Mouse (Mus musculus) stomach, embryonic 14.5 days (tissue): Measurements from ENCODE around the gene H13. TPM values are rescaled to one million over a fixed set of nuclear protein-coding genes. Genes with fewer than 3 reads are reported as not detected.

Experiments
- ATAC-seq: fragments of 200-750 bp; cut with Nextera tagmentation; 2 replicates; pipeline ENCODE4 v1.8.0; 2017; ENCODE audit warnings: low read depth, moderate TSS enrichment; ENCODE audit not compliant: insufficient number of reproducible peaks, insufficient read depth, low FRiP score
- H3K27ac ChIP-seq: fragments of 300-500 bp; sonication (generic); 2 replicates; pipeline ENCODE4 v1.5.1; 2014; ENCODE audit warnings: mild to moderate bottlenecking, low read length, moderate library complexity, mixed read lengths
- H3K27me3 ChIP-seq: fragments of 300-500 bp; sonication (generic); 2 replicates; pipeline ENCODE4 v1.6.1; 2014; ENCODE audit warnings: low read length, control low read depth, mixed read lengths; ENCODE audit not compliant: control insufficient read depth, insufficient read depth
- H3K36me3 ChIP-seq: fragments of 300-500 bp; sonication (generic); 2 replicates; pipeline ENCODE4 v1.6.1; 2014; ENCODE audit warnings: mild to moderate bottlenecking, control low read depth, low read length, moderate library complexity, mixed read lengths; ENCODE audit not compliant: control insufficient read depth, insufficient read depth
- H3K4me1 ChIP-seq: fragments of 300-500 bp; sonication (generic); 2 replicates; pipeline ENCODE4 v1.6.1; 2014; ENCODE audit warnings: low read length, control low read depth, mixed read lengths; ENCODE audit not compliant: control insufficient read depth, insufficient read depth
- H3K4me2 ChIP-seq: fragments of 300-500 bp; sonication (generic); replicated peaks from 2 replicates; pipeline ENCODE4 v1.6.1; 2014; ENCODE audit warnings: low read depth, low read length, control low read depth
- H3K4me3 ChIP-seq: fragments of 300-500 bp; sonication (generic); 2 replicates; pipeline ENCODE4 v1.5.1; 2014; ENCODE audit warnings: low read depth, low read length, control low read depth
- H3K9ac ChIP-seq: fragments of 300-500 bp; sonication (generic); replicated peaks from 2 replicates; pipeline ENCODE4 v1.6.1; 2014; ENCODE audit warnings: low read depth, mild to moderate bottlenecking, control low read depth, low read length, moderate library complexity, mixed read lengths
- H3K9me3 ChIP-seq: fragments of 300-500 bp; sonication (generic); 2 replicates; pipeline ENCODE4 v1.6.1; 2016; ENCODE audit warnings: low read depth, low read length, control low read depth; ENCODE audit not compliant: control insufficient read depth
- whole genome bisulfite sequencing: fragments of 180-500 bp; shearing (Covaris S2); extraction: QIAGEN DNeasy Blood & Tissue Kit; methylation state at CpG from one replicate; pipeline ENCODE4 v1.1.7; 2014; 5-methylcytosine and 5-hydroxymethylcytosine counted together
- polyA plus RNA-seq: library from polyadenylated mRNA; unstranded; fragments of >200 nt; fragmentation: Nextera tagmentation; extraction: Ambion mirVana; gene quantifications from 2 replicates; pipeline ENCODE4 v1.2.1, GENCODE M21; 2014

The H13 gene
- polyA plus RNA-seq, 1 experiment from 2014 or later = 122 TPM

DNA sequence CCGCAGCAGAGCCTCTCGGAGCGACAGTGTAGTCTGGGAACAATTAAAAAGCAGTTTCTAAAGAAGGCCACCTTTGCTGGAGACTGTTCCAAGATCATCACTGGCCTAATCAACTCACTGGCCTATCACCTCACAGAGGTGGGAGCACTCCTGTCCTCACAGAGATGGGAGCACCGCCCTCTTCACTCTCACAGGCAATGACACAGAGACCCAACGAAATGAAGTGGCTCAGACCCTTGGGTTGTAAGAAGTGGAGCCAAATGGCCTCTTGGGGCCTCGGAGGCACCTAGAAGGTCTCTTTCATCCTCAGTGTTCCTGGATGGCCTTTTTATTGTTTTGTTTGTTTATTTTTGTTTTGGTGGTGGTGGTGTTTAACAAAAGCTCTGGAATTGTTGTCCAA lies 57.0 kb downstream of the H13 start:
- H3K4me3 ChIP-seq = no peak overlapping the region
- H3K9me3 ChIP-seq = no peaks in the 10 kb centered on the region
- H3K4me2 ChIP-seq = no peak overlapping the region
- peaks cover 41% of the 10 kb centered on the region for H3K4me1 ChIP-seq
- no peak for ATAC-seq
- no peak overlapping the region for H3K27ac ChIP-seq
- H3K27me3 ChIP-seq = no peaks in the 10 kb centered on the region
- WGBS = 90% methylated on average over 6 of the region's 6 CpGs
- H3K9ac ChIP-seq = no peak overlapping the region
- H3K36me3 ChIP-seq = no peaks in the 10 kb centered on the region

DNA sequence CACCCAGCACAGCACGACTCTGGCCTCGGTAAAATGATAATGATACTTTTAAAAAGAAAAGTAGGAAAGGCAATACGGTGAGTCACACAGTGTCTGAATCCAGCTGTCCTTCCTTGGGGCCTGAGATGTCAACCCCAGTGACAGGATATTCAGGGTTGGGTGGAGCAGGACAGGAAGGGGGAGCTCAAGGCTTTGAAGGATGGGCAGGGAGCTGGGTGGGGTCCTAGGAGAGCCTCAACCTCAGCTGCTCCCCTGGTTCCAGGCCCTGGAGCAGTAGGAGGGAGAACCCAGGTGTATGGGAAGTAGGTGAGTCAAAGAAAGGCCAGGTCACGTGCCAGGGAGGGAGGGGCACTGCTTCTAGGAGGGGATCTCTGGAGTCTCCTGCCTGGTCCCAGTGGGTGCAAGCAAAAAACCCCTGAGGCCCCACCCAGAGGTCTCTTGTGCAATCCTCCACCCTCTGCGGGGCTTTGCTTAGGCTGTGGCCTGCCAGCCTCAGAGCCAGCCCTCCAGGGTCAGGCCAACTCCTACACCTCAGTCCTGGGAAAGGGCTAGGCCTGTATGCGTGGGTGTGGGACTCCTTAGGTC lies 57.6 kb downstream of the H13 start:
- H3K36me3 ChIP-seq = no peaks in the 10 kb centered on the region
- no peak for ATAC-seq
- H3K9ac ChIP-seq = no peak overlapping the region
- no peaks in the 10 kb centered on the region for H3K9me3 ChIP-seq
- no peak overlapping the region for H3K4me3 ChIP-seq
- peaks cover 42% of the 10 kb centered on the region for H3K4me1 ChIP-seq
- 37% methylated on average over 6 of the region's 6 CpGs for WGBS
- H3K27me3 ChIP-seq = no peaks in the 10 kb centered on the region
- H3K27ac ChIP-seq = peak overlapping the region; percentile 61
- no peak overlapping the region for H3K4me2 ChIP-seq

DNA sequence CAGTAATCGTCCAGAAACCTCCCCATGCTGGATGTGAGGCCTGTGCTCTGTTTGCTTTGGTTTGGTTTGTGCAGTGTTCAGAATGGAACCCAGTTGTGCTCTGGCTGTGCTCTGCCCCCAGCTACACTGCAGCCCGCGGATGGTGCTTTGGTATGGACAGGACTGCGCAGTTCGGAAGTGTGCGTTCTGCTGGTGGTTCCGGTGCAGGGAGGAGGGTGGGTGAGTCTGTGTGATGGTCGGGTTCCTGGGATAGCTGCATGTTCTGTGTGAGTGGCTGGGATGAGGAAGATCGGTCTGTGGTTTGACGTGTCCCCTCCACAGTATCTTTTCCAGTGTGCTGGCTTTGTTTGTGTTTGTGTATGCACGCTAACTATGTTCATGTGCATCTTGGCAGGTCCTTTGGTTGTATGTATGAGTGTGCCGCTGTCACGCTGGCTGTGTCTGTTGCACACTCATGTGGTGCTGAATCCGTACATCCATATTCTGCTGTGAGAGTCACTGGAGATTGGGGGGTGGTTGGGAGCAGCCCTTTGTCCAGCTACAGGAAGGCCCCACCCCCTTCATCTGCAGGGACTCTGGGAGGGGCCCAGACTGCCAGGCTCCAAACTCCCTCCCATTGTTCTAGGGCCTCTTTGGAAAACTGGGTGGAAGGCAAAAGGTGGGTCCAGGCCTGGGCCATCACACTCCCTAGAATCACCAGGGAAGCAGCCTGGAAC lies 58.7 kb downstream of the H13 start:
- Histone ChIP-seq H3K4me2 (no peak overlapping the region), H3K4me3 (no peak overlapping the region), H3K9ac (no peak overlapping the region), H3K27ac (peak overlapping the region; percentile 83; the same call in 1 of the 2 replicates), H3K9me3 (no peaks in the 10 kb centered on the region), H3K36me3 (no peaks in the 10 kb centered on the region), H3K27me3 (no peaks in the 10 kb centered on the region), H3K4me1 (peaks cover 50% of the 10 kb centered on the region)
- 77% methylated on average over 14 of the region's 14 CpGs for WGBS
- ATAC-seq = 0 out of 2 replicates have a peak, but pooled peaks have one; percentile 4

DNA sequence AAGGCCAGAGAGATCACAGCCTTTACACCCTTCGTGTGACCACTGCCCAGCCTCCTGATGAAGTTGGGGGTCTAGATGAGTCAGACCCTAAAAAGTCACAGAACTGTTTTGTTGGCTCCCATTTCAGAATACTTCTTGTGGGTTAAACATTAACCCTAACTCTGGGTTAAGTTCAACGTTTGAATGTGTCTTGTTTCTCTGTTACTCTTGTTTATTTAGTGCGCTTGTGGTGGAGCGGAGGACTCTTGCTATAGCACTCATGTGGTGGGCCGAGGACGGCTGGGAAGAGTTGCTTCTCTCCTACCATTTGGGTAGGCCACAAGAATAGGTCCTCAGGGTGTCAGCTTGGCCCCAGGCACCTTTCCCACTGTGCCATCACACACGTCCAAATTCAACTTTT lies 59.3 kb downstream of the H13 start:
- no peak overlapping the region for H3K4me3 ChIP-seq
- H3K9ac ChIP-seq = no peak overlapping the region
- peak overlapping the region; percentile 83; the same call in 1 of the 2 replicates for H3K27ac ChIP-seq
- no peaks in the 10 kb centered on the region for H3K27me3 ChIP-seq
- no peak for ATAC-seq
- H3K36me3 ChIP-seq = no peaks in the 10 kb centered on the region
- H3K4me1 ChIP-seq = peaks cover 55% of the 10 kb centered on the region
- 67% methylated on average over 7 of the region's 7 CpGs for WGBS
- no peak overlapping the region for H3K4me2 ChIP-seq
- no peaks in the 10 kb centered on the region for H3K9me3 ChIP-seq

DNA sequence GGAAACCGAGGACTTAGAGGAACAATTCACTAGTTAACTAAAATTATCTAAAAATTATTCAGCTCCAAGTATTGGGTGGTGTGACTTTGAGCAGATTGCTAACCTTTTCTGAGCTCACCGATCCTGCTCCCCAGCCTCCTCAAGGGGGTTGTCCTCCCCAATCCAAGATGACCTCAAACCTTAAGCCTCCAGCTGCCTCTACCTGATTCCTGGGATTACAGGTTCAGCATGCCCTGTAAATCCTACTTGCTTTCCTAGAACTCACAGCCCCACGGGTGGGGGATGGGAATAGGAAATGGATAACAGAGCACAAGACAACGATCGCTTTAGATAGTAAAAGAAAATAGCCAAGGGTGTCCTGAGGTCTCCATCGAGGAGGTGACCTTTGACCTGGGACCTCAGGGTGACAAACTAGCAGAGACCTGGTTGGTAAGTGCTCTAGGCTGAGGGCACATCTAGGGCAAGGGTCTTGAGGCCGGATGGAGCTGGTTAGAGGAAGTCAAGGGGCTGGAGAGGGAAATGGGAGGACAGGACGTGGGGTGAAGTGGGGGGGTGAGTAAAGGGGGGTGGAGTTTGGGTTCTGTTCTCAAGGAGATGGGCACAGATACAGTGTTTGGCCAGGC lies 59.9 kb downstream of the H13 start:
- 35% methylated on average over 8 of the region's 8 CpGs for WGBS
- Histone ChIP-seq H3K4me2 (no peak overlapping the region), H3K27me3 (no peaks in the 10 kb centered on the region), H3K4me3 (no peak overlapping the region), H3K9ac (no peak overlapping the region), H3K36me3 (no peaks in the 10 kb centered on the region), H3K27ac (peak overlapping the region; percentile 83), H3K4me1 (peaks cover 55% of the 10 kb centered on the region), H3K9me3 (no peaks in the 10 kb centered on the region)
- ATAC-seq = no peak

DNA sequence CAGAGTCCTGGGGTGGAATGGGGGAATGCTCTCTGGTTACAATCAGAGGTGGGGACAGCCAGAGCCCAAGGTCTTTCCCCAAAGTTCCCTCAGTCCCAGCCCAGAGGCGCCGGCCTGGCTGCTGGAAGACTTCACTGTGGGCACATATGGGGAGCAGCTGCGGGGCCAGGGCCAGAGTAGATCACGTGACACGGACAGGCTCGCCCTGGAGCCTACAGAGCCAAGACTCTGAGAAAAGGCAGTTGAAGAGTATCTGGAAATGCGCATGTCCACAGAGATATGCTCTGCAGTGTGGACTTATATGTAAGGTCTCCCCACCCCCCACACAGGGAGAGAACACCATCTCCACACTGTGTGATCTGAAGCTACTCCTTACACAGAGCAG lies 60.4 kb downstream of the H13 start:
- no peak overlapping the region for H3K9ac ChIP-seq
- H3K4me1 ChIP-seq = peaks cover 55% of the 10 kb centered on the region
- H3K9me3 ChIP-seq = no peaks in the 10 kb centered on the region
- H3K4me3 ChIP-seq = no peak overlapping the region
- peak; percentile 82 for ATAC-seq
- peak overlapping the region; percentile 83 for H3K27ac ChIP-seq
- H3K4me2 ChIP-seq = no peak overlapping the region
- WGBS = 17% methylated on average over 7 of the region's 7 CpGs
- H3K27me3 ChIP-seq = no peaks in the 10 kb centered on the region
- H3K36me3 ChIP-seq = no peaks in the 10 kb centered on the region

DNA sequence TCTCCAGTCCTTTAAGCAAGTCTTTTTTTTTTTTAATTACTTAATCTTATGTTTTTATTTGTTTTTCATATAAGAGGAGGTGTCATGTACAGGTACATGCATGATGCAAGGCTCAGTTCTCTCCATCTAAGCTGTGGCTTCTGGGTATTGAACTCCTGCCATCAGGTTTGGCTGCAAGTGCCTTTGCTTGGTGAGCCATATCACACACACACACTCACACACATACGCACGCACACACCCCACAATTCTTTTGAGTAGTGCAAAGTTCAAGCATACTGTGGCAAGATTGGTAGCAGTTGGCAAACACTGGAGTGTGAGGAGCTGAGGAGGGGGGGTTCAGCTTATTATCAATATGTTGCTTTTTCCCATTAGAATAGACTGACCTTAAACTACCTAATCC lies 63.9 kb downstream of the H13 start:
- 80% methylated on average over 2 of the region's 2 CpGs for WGBS
- Histone ChIP-seq H3K9ac (no peak overlapping the region), H3K9me3 (no peaks in the 10 kb centered on the region), H3K27ac (no peak overlapping the region), H3K36me3 (no peaks in the 10 kb centered on the region), H3K4me2 (no peak overlapping the region), H3K4me1 (peaks cover 56% of the 10 kb centered on the region), H3K27me3 (no peaks in the 10 kb centered on the region), H3K4me3 (no peak overlapping the region)
- ATAC-seq = no peak

DNA sequence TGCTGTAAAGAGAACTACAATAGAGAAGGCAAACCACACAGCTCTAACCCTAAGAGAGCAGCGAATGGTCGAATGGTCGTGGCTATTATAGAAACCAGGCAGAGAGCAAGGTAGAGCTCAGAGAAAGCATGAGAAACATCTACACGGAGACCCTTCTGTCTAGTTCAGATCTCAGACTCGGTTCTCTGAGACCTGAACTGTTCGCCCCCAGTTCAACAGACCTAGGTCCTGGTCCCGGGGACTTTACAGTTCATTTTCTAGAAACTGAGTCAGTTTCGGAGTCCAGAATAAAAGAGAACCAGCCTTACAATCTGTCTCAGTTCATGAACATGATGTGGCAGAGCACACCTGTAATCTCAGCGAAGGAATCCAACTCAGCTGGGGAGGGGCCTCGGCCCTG lies 65.2 kb downstream of the H13 start:
- no peak overlapping the region for H3K9ac ChIP-seq

More for the DNA sequence above, 65.2 kb downstream of the H13 start:
- ATAC-seq = no peak
- H3K4me1 ChIP-seq = peaks cover 51% of the 10 kb centered on the region
- WGBS = 11% methylated on average over 10 of the region's 10 CpGs
- peak overlapping the region; percentile 82 for H3K4me3 ChIP-seq
- H3K27ac ChIP-seq = peak overlapping the region; percentile 97
- H3K4me2 ChIP-seq = peak overlapping the region; percentile 79
- no peaks in the 10 kb centered on the region for H3K36me3 ChIP-seq
- no peaks in the 10 kb centered on the region for H3K27me3 ChIP-seq
- H3K9me3 ChIP-seq = no peaks in the 10 kb centered on the region
